Mouse (Mus musculus): ENCODE measurements around the gene Gchfr. TPM values are rescaled to one million over a fixed set of nuclear protein-coding genes. Genes with fewer than 3 reads are reported as not detected.
A peak's percentile ranks its signal among the peaks of the same experiment; 100 is the strongest.

Gchfr gene
- total RNA-seq, 2 experiments from 2014 or later = not detected

- peak; percentile 44 for ATAC-seq (replicated peaks; ENCODE audit: poor library complexity, severe bottlenecking)
Observed at GRCm38 (mm10) chr2:119172862-119173576, 5.4 kb downstream of the Gchfr start.

GRCm38 (mm10) chr2:119173991-119174651 is 6.5 kb downstream of the Gchfr start, which contains the start of gene Gm14137:
Gene Gm14137 (plus strand): TSS chr2:119174509.
- ATAC-seq (replicated peaks; ENCODE audit: poor library complexity, severe bottlenecking) = no peak

- ATAC-seq (replicated peaks; ENCODE audit: poor library complexity, severe bottlenecking) = no peak
Observed at GRCm38 (mm10) chr2:119174866-119175265, 7.3 kb downstream of the Gchfr start.

GRCm38 (mm10) chr2:119175614-119176013 is 8.0 kb downstream of the Gchfr start:
- ATAC-seq (replicated peaks; ENCODE audit: poor library complexity, severe bottlenecking) = no peak

- no peak for ATAC-seq (replicated peaks; ENCODE audit: poor library complexity, severe bottlenecking)
Observed at GRCm38 (mm10) chr2:119176761-119177160, 9.2 kb downstream of the Gchfr start.

GRCm38 (mm10) chr2:119177384-119177939 is 9.9 kb downstream of the Gchfr start:
- no peak for ATAC-seq (replicated peaks; ENCODE audit: poor library complexity, severe bottlenecking)

GRCm38 (mm10) chr2:119182914-119183313 is 15.3 kb downstream of the Gchfr start:
- no peak for ATAC-seq (replicated peaks; ENCODE audit: poor library complexity, severe bottlenecking)

- peak; percentile 99 for ATAC-seq (replicated peaks; ENCODE audit: poor library complexity, severe bottlenecking)
Observed at GRCm38 (mm10) chr2:119189029-119189710, 21.6 kb downstream of the Gchfr start.

GRCm38 (mm10) chr2:119190969-119191368 is 23.4 kb downstream of the Gchfr start:
- ATAC-seq (replicated peaks; ENCODE audit: poor library complexity, severe bottlenecking) = no peak

- ATAC-seq (replicated peaks; ENCODE audit: poor library complexity, severe bottlenecking) = no peak
Observed at GRCm38 (mm10) chr2:119194140-119194539, 26.6 kb downstream of the Gchfr start.

- no peak for ATAC-seq (replicated peaks; ENCODE audit: poor library complexity, severe bottlenecking)
Observed at GRCm38 (mm10) chr2:119196316-119197108, 28.9 kb downstream of the Gchfr start.

- no peak for ATAC-seq (replicated peaks; ENCODE audit: poor library complexity, severe bottlenecking)
Observed at GRCm38 (mm10) chr2:119197493-119197892, 29.9 kb downstream of the Gchfr start.

- no peak for ATAC-seq (replicated peaks; ENCODE audit: poor library complexity, severe bottlenecking)
Observed at GRCm38 (mm10) chr2:119198049-119198448, 30.5 kb downstream of the Gchfr start.

- ATAC-seq (replicated peaks; ENCODE audit: poor library complexity, severe bottlenecking) = no peak
Observed at GRCm38 (mm10) chr2:119198934-119199333, 31.4 kb downstream of the Gchfr start.

- ATAC-seq (replicated peaks; ENCODE audit: poor library complexity, severe bottlenecking) = no peak
Observed at GRCm38 (mm10) chr2:119202914-119203453, 35.4 kb downstream of the Gchfr start.

GRCm38 (mm10) chr2:119203871-119204460 is 36.4 kb downstream of the Gchfr start:
- no peak for ATAC-seq (replicated peaks; ENCODE audit: poor library complexity, severe bottlenecking)

GRCm38 (mm10) chr2:119207961-119208343 is 40.4 kb downstream of the Gchfr start:
- peak; percentile 9 for ATAC-seq (replicated peaks; ENCODE audit: poor library complexity, severe bottlenecking)

GRCm38 (mm10) chr2:119208344-119209175 is 41.0 kb downstream of the Gchfr start, which contains the start of the genes Zfyve19 and Dnajc17:
Gene Zfyve19 (plus strand): TSS chr2:119208617.
Gene Dnajc17 (minus strand): TSS chr2:119208795.
- peak; percentile 88 for ATAC-seq (replicated peaks; ENCODE audit: poor library complexity, severe bottlenecking)

GRCm38 (mm10) chr2:119209176-119209507 is 41.6 kb downstream of the Gchfr start:
- peak; percentile 36 for ATAC-seq (replicated peaks; ENCODE audit: poor library complexity, severe bottlenecking)
